Mouse (Mus musculus): ENCODE measurements around the gene Pparg. TPM values are rescaled to one million over a fixed set of nuclear protein-coding genes. Genes with fewer than 3 reads are reported as not detected.

Pparg gene
- polyA plus RNA-seq, 1 experiment from 2014 or later, result 0.39 TPM

GRCm38 (mm10) chr6:115374871-115375852 is 14.4 kb downstream of the Pparg start:
- Histone ChIP-seq H3K27ac (no peak overlapping the region), H3K36me3 (no peaks in the 10 kb centered on the region), H3K4me3 (no peak overlapping the region), H3K9me3 (replicated peaks) (no peaks in the 10 kb centered on the region), H3K4me1 (no peaks in the 10 kb centered on the region), H3K27me3 (ENCODE audit: low read depth, poor library complexity, severe bottlenecking) (no peaks in the 10 kb centered on the region)
- DNase-seq (ENCODE audit: low spot score), result no peak
- WGBS, result 86% methylated on average over 5 of the region's 5 CpGs

DNA sequence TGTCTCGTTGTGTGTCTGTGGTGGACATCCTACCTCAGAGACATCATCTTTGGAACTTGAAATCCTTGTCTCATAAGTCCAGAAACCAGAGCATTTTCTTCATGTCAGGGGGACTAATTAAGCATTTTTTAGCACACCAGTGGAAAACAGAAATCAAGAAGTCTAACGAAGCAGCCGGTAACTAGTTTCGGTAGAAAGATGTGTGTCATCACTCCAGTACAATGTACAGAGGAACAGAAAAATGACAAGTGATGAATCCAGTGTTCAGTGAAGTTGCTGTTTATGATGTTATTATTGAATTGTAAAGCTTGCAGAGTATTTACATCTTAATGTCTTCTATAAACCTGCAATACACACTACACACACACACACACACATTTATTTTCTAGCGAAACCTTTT is 19.8 kb downstream of the Pparg start:
- Histone ChIP-seq H3K27me3 (ENCODE audit: low read depth, poor library complexity, severe bottlenecking) (no peaks in the 10 kb centered on the region), H3K4me3 (no peak overlapping the region), H3K4me1 (no peaks in the 10 kb centered on the region), H3K36me3 (no peaks in the 10 kb centered on the region), H3K9me3 (replicated peaks) (no peaks in the 10 kb centered on the region), H3K27ac (no peak overlapping the region)
- DNase-seq (ENCODE audit: low spot score), result no peak
- 95% methylated on average over 5 of the region's 5 CpGs for WGBS

DNA sequence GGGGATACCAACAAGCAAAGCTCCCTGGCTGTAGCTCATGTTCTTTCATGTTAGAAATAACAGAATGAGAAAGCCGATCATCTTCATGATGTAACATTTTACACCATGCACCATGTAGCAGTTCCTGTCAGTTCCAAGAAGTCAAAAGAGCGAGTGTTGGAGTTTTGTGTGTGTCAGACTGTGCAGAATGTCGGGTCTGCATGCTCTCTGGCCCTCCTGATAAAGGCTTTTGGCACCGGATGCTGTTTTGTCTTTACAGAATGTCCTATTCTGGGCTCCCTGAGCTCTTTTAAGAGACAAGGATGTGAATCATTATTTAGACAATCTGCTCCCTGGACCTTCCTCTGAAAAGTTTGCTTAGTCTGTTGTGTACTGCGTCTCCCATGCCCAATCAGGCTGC is 22.0 kb downstream of the Pparg start:
- H3K27ac ChIP-seq, result no peak overlapping the region
- no peaks in the 10 kb centered on the region for H3K27me3 ChIP-seq (ENCODE audit: low read depth, poor library complexity, severe bottlenecking)
- H3K4me1 ChIP-seq, result 0 out of 2 replicates have a peak, but pooled peaks cover 5% of the 10 kb centered on the region
- H3K4me3 ChIP-seq, result no peak overlapping the region
- 87% methylated on average over 5 of the region's 5 CpGs for WGBS
- DNase-seq (ENCODE audit: low spot score), result no peak
- no peaks in the 10 kb centered on the region for H3K9me3 ChIP-seq (replicated peaks)
- no peaks in the 10 kb centered on the region for H3K36me3 ChIP-seq

- no peak for DNase-seq (ENCODE audit: low spot score)
- no peaks in the 10 kb centered on the region for H3K27me3 ChIP-seq (ENCODE audit: low read depth, poor library complexity, severe bottlenecking)
- 0 out of 2 replicates have a peak, but pooled peaks cover 5% of the 10 kb centered on the region for H3K4me1 ChIP-seq
- H3K4me3 ChIP-seq, result no peak overlapping the region
- no peaks in the 10 kb centered on the region for H3K9me3 ChIP-seq (replicated peaks)
- whole genome bisulfite sequencing, result 88% methylated on average over 4 of the region's 4 CpGs
- no peak overlapping the region for H3K27ac ChIP-seq
- no peaks in the 10 kb centered on the region for H3K36me3 ChIP-seq
These were observed 29.3 kb downstream of the Pparg start for GRCm38 (mm10) chr6:115389945-115390540.

DNA sequence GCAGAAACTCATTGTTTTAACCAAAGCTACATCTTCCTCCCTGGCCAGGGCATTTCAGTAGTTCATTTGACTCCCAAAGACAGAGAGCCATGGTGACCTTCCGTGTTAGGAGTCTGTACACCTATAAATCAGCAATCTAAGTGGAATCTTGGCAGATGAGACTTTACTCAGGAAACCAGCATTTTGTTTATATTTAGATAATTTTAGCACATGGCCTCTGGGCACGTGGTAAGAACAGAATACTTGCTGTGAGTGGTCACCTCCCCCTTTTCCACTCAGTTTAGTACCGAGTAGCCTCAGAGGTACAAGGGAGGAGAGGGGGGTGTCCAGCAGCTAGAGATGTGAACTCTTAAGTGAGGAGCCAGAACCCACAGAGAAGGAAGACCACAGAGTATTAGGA is 36.2 kb downstream of the Pparg start:
- no peak overlapping the region for H3K27ac ChIP-seq
- H3K4me1 ChIP-seq, result no peaks in the 10 kb centered on the region
- H3K27me3 ChIP-seq (ENCODE audit: low read depth, poor library complexity, severe bottlenecking), result no peaks in the 10 kb centered on the region
- no peaks in the 10 kb centered on the region for H3K9me3 ChIP-seq (replicated peaks)
- H3K36me3 ChIP-seq, result no peaks in the 10 kb centered on the region
- no peak overlapping the region for H3K4me3 ChIP-seq
- no peak for DNase-seq (ENCODE audit: low spot score)
- 58% methylated on average over 3 of the region's 3 CpGs for WGBS

DNA sequence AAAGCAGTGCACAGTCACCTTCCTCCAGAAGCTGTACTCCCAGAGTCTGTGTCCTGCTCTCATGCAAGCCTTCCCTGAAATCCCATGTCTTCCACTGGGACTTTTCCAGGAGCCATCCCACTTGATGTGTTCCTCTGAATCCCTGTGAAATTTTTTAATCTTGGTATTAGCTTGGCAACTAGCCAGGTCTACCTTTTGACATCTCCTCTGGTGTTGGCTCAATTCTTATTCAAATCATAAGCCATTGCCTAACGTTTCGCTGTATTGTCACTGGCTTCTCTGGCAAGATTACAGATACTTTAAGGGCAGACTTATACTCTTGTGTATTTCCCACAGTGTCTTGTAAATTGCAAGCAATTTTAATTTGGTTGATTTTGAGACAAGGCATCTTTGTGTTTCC is 43.6 kb downstream of the Pparg start:
- Histone ChIP-seq H3K36me3 (no peaks in the 10 kb centered on the region), H3K4me1 (peaks cover 4% of the 10 kb centered on the region; the same call in 1 of the 2 replicates), H3K9me3 (replicated peaks) (no peaks in the 10 kb centered on the region), H3K4me3 (no peak overlapping the region), H3K27ac (no peak overlapping the region), H3K27me3 (ENCODE audit: low read depth, poor library complexity, severe bottlenecking) (no peaks in the 10 kb centered on the region)
- no peak for DNase-seq (ENCODE audit: low spot score)
- 79% methylated on average over 2 of the region's 2 CpGs for WGBS

GRCm38 (mm10) chr6:115411477-115411876 is 50.7 kb downstream of the Pparg start:
- H3K4me1 ChIP-seq, result no peaks in the 10 kb centered on the region
- no peak overlapping the region for H3K27ac ChIP-seq
- DNase-seq (ENCODE audit: low spot score), result no peak
- H3K9me3 ChIP-seq (replicated peaks), result no peaks in the 10 kb centered on the region
- no peak overlapping the region for H3K4me3 ChIP-seq
- no peaks in the 10 kb centered on the region for H3K27me3 ChIP-seq (ENCODE audit: low read depth, poor library complexity, severe bottlenecking)
- 60% methylated on average over 1 of the region's 1 CpGs for WGBS
- no peaks in the 10 kb centered on the region for H3K36me3 ChIP-seq

- H3K4me3 ChIP-seq, result no peak overlapping the region
- no peaks in the 10 kb centered on the region for H3K36me3 ChIP-seq
- WGBS, result 85% methylated on average over 3 of the region's 3 CpGs
- no peak for DNase-seq (ENCODE audit: low spot score)
- H3K9me3 ChIP-seq (replicated peaks), result no peaks in the 10 kb centered on the region
- H3K4me1 ChIP-seq, result no peaks in the 10 kb centered on the region
- no peaks in the 10 kb centered on the region for H3K27me3 ChIP-seq (ENCODE audit: low read depth, poor library complexity, severe bottlenecking)
- no peak overlapping the region for H3K27ac ChIP-seq
These were observed 57.4 kb downstream of the Pparg start for GRCm38 (mm10) chr6:115418171-115418570.

- no peaks in the 10 kb centered on the region for H3K4me1 ChIP-seq
- 90% methylated on average over 3 of the region's 3 CpGs for WGBS
- H3K27ac ChIP-seq, result no peak overlapping the region
- no peak overlapping the region for H3K4me3 ChIP-seq
- H3K9me3 ChIP-seq (replicated peaks), result no peaks in the 10 kb centered on the region
- no peaks in the 10 kb centered on the region for H3K36me3 ChIP-seq
- no peak for DNase-seq (ENCODE audit: low spot score)
- H3K27me3 ChIP-seq (ENCODE audit: low read depth, poor library complexity, severe bottlenecking), result no peaks in the 10 kb centered on the region
These were observed 58.2 kb downstream of the Pparg start for GRCm38 (mm10) chr6:115418964-115419363.

GRCm38 (mm10) chr6:115420963-115421362 is 60.2 kb downstream of the Pparg start:
- Histone ChIP-seq H3K4me3 (no peak overlapping the region), H3K4me1 (no peaks in the 10 kb centered on the region), H3K36me3 (no peaks in the 10 kb centered on the region), H3K9me3 (replicated peaks) (no peaks in the 10 kb centered on the region), H3K27ac (no peak overlapping the region), H3K27me3 (ENCODE audit: low read depth, poor library complexity, severe bottlenecking) (no peaks in the 10 kb centered on the region)
- DNase-seq (ENCODE audit: low spot score), result no peak
- 71% methylated on average over 1 of the region's 1 CpGs for WGBS

GRCm38 (mm10) chr6:115421665-115422064 is 60.9 kb downstream of the Pparg start:
- 87% methylated on average over 4 of the region's 4 CpGs for WGBS
- Histone ChIP-seq H3K36me3 (no peaks in the 10 kb centered on the region), H3K4me1 (no peaks in the 10 kb centered on the region), H3K9me3 (replicated peaks) (no peaks in the 10 kb centered on the region), H3K27me3 (ENCODE audit: low read depth, poor library complexity, severe bottlenecking) (no peaks in the 10 kb centered on the region), H3K4me3 (no peak overlapping the region), H3K27ac (no peak overlapping the region)
- no peak for DNase-seq (ENCODE audit: low spot score)

DNA sequence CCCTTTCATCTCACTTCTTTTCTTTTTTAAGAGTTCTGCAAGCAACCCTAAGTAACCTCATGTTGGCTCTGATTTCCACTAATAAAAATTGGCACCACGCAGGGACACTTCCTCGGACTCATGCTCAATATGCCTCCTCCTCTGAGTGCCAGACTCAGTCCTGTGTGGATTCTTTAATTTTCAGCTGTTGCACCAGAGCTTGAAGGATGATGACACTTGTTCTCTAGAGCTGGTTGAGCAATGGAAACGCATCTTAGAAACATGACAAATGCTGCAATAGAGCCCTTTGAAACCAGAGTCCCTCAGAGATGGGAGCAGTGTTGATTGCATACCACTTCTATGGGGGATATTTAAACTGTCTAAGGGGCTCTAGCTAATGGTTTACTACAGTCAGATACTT is 63.7 kb downstream of the Pparg start:
- 81% methylated on average over 3 of the region's 3 CpGs for WGBS
- no peak for DNase-seq (ENCODE audit: low spot score)
- H3K27me3 ChIP-seq (ENCODE audit: low read depth, poor library complexity, severe bottlenecking), result no peaks in the 10 kb centered on the region
- no peaks in the 10 kb centered on the region for H3K36me3 ChIP-seq
- H3K27ac ChIP-seq, result no peak overlapping the region
- no peaks in the 10 kb centered on the region for H3K4me1 ChIP-seq
- no peaks in the 10 kb centered on the region for H3K9me3 ChIP-seq (replicated peaks)
- H3K4me3 ChIP-seq, result no peak overlapping the region

- Histone ChIP-seq H3K4me3 (no peak overlapping the region), H3K27ac (no peak overlapping the region), H3K4me1 (no peaks in the 10 kb centered on the region), H3K9me3 (replicated peaks) (no peaks in the 10 kb centered on the region), H3K36me3 (no peaks in the 10 kb centered on the region), H3K27me3 (ENCODE audit: low read depth, poor library complexity, severe bottlenecking) (no peaks in the 10 kb centered on the region)
- no peak for DNase-seq (ENCODE audit: low spot score)
- WGBS, result 79% methylated on average over 2 of the region's 2 CpGs
These were observed 72.0 kb downstream of the Pparg start for GRCm38 (mm10) chr6:115432726-115433125.
